Mouse (Mus musculus) right cerebral cortex, postnatal 25 days (tissue): ENCODE measurements around the gene 9930111J21Rik1.
"Not testable (repeated sequence)": the region's sequence is repeated elsewhere in the genome, so short reads cannot be mapped to it uniquely, and the experiment has no call there.

Experiments used
- DNase-seq: peaks from one replicate; pipeline ENCODE4 v3.0.0; 2022

The 9930111J21Rik1 gene

DNA sequence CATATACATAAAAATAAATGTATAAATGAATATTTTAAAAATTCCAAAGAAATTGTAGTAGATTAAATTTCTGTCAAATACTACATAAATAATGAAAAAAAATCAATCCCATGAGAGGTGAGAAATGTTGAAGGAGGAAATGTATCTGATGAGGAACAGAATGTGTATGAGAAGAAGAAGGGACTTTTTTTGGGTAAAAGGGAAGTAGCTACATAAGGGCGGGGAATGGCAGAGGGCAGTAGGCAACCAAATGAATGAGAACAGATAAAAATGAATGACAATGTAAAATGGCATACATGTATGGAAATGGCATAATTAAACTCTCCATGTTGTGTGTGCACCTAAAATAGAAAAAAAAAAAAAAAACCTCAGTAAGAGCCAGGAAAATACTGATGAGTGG is 65.6 kb downstream of the 9930111J21Rik1 start:
- DNase-seq = no peak

DNA sequence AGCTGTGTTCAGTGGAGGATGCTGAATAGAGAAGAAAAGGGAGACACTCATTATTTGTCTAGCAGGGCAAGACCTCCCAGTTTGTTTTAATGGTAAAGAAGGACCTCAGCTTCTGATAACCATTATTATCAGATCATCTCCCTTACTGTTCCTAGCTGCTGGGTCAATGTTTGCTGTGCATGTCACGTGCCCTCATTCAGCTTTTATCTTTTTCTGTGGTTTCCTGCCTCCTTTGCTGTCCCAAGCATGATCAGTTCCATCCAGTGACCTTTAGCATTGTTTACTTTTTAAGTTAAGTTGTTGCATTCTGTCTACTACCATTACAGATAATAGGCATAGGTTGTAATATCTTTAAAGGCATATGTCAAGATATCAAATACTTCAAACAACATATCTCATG is 70.7 kb downstream of the 9930111J21Rik1 start:
- no peak for DNase-seq

DNA sequence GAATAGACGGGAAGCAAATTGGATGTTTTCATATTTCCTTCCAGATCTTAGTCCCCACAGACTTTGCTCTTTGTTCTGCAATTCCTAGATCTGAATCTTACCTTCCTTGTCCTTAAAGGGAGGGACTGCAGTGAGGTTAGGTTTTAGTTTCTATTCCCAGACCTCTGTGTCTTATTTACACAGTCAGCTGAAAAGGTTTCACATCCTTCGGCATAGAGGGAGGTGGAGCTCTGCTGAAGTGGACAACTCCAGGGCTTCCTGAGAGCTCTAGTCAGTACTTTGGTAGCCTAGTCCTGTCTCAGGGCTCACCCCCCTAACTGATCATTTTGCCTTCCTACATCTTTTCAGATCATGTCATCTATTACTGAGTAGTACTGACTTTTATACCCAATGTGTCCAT is 77.2 kb downstream of the 9930111J21Rik1 start, which contains the start of gene Gm5431:
TSS of gene Gm5431 (minus strand) at position 194 of the 400 bp plus-strand sequence.
- DNase-seq = no peak

DNA sequence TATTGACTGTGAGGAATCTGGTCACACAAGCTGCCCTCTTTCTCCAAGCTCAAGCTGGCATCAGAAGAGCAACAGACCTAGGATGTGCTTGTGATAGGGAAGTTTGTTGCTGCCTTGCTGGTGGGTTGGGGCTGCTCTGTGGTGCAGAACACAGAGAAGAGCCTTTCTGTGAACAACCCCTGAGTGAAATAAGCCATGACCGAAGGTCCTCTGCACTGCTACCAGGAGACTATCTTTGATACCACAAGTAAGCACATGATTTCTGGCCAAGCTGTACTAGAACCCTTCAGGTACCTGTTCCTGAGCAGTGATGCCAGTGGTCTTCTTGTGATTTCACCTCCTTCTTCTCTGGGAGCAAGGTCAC is 77.6 kb downstream of the 9930111J21Rik1 start:
- not testable (repeated sequence) for DNase-seq

DNA sequence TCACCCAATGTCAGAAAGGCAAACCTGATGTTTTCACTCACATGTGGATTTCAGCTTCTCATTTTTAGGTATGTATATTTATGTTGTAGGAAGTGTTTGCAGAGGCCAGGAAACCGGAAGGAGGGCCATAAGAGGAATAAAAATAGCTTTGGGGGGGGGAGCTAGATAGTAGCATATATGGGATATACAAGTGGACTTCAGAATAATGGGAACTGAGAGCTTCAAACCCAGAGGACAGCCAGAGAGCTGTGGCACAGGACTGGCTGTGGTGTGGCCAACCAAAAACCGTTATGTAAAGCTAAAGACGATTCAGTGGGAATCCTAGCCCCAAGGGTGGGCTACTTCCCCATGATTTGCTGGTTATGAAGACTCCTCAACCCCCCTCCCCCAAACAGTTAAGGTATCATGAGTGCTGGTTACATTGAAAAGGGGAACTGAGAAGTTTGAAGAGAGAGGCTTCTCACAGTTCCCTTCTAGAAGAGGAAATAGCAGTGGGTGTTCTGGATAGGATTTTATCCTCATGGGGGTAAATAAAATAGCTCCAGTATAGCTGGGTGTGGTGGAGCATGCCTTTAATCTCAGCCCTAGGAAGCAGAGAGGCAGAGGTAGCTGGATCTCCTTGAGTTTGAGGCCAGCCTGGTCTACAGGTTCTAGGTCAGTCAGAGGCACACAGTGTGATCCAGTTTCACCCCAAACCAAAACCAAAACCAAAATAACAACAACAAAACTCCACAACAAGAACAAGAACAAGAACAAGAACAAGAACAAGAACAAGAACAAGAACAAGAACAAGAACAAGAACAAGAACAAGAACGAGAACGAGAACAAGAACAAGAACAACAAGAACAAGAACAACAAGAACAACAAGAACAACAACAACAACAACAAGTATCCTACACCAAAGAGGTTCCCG is 78.3 kb downstream of the 9930111J21Rik1 start:
- not testable (repeated sequence) for DNase-seq

- no peak for DNase-seq
Measured at GRCm38 (mm10) chr11:48898812-48899431, 80.3 kb downstream of the 9930111J21Rik1 start.
